Mouse (Mus musculus): ENCODE data around the gene Mlst8. TPM values are rescaled to one million over a fixed set of nuclear protein-coding genes. Genes with fewer than 3 reads are reported as not detected.
A peak's percentile ranks its signal among the peaks of the same experiment; 100 is the strongest.

Gene Mlst8
- polyA plus RNA-seq, 1 experiment from 2014 or later, result 13.4 TPM

- Histone ChIP-seq H3K9me3 (ENCODE audit: control insufficient read depth, low read length) (no peaks in the 10 kb centered on the region), H3K27me3 (ENCODE audit: control insufficient read depth, insufficient read depth, low read length) (no peaks in the 10 kb centered on the region), H3K36me3 (ENCODE audit: control insufficient read depth, insufficient read depth, low read length) (peaks cover 13% of the 10 kb centered on the region), H3K4me2 (replicated peaks; ENCODE audit: low read depth) (no peak overlapping the region), H3K4me1 (replicated peaks; ENCODE audit: control insufficient read depth, insufficient read depth) (0 out of 2 replicates have a peak, but pooled peaks cover under 1% of the 10 kb centered on the region), H3K9ac (ENCODE audit: low read length) (no peak overlapping the region), H3K4me3 (ENCODE audit: low read depth, low read length) (no peak overlapping the region), H3K27ac (replicated peaks) (no peak overlapping the region)
- ATAC-seq (ENCODE audit: low FRiP score, low TSS enrichment), result no peak
- 87% methylated on average over 4 of the region's 4 CpGs for WGBS
- DNase-seq (ENCODE audit: low spot score), result no peak
- TF ChIP-seq CTCF (IDR thresholded peaks at IDR 0.05; ENCODE audit: low read depth) (no peak), EP300 (optimal IDR thresholded peaks at IDR 0.05) (no peak)
These were observed 41.6 kb upstream of the Mlst8 start for GRCm38 (mm10) chr17:24520450-24520849.

DNA sequence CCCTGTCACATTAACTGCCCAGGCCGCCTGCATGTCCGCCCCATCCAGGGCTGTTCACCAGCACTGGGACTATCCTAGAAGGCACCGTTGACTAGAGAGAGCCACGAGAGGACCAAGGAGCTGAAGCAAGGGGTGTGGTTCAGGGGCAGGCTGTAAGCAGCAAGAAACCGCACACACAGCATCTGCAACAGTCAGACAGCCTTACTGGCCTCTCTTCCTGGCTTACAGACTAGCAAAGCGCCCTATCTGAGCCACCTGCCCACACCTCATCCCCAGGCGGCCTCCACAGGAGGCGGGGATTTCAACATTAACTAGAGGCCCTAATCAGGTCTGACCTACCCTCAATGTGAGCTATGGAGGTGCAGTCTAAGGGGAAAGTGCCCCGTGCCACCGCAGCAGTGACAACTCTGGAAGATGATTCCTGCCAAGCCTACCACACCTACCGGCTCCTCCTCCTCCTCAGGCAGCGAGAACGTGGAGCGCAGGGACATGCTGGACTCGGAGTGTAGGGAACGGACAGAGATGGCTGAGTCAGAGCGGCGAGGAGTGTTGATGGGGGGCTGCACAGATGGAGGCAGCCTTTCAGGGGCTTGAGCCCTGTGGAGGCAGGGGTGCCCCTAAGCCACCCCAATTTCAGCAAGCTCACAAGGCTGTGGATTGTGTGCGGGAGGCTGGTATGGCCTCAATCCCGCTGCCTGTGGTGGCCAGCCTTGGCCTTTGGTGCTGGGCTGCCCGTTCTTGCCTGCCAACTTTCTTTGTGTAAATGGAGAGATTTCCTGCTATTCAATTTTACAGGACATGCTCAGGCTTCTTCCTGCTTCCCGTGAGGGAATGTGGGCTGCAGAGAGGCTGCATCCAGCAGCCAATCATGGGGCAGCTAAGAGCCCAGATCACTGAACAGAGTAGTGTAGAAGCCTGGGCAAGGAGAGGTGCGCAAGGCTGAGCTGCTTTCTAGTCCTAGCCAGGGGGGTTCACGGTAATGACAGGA, 35.7 kb upstream of the Mlst8 start:
- ATAC-seq (ENCODE audit: low FRiP score, low TSS enrichment), result no peak
- no peak overlapping the region for H3K4me2 ChIP-seq (replicated peaks; ENCODE audit: low read depth)

DNA sequence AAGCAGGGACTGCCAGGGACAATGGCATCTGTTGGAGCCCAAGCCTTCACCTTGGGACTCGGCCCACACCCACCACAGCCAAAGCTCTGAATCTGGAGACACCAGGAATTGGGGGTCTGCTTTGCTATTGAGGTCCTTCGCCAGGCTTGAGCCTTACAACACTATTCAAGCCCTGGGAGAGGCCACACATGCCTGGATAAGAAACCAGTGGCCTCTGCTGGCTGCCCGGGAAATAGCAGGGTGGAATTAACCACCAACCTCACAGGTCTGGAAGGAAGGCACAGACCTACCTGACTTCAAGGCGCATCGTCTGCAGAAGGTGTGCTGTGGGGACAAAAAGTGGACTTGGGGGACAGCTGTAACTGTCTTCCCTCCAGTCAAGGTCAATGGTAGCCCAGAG, 34.7 kb upstream of the Mlst8 start:
- Histone ChIP-seq H3K27me3 (ENCODE audit: control insufficient read depth, insufficient read depth, low read length) (no peaks in the 10 kb centered on the region), H3K4me2 (replicated peaks; ENCODE audit: low read depth) (no peak overlapping the region), H3K9ac (ENCODE audit: low read length) (no peak overlapping the region), H3K4me1 (replicated peaks; ENCODE audit: control insufficient read depth, insufficient read depth) (no peaks in the 10 kb centered on the region), H3K4me3 (ENCODE audit: low read depth, low read length) (no peak overlapping the region), H3K27ac (replicated peaks) (no peak overlapping the region), H3K36me3 (ENCODE audit: control insufficient read depth, insufficient read depth, low read length) (peaks cover 48% of the 10 kb centered on the region), H3K9me3 (ENCODE audit: control insufficient read depth, low read length) (no peaks in the 10 kb centered on the region)
- peak; percentile 76 for DNase-seq (ENCODE audit: low spot score)
- peak; percentile 35; the same call in 1 of the 2 replicates for ATAC-seq (ENCODE audit: low FRiP score, low TSS enrichment)
- TF ChIP-seq CTCF (IDR thresholded peaks at IDR 0.05; ENCODE audit: low read depth) (peak; percentile 82), EP300 (optimal IDR thresholded peaks at IDR 0.05) (no peak)
- 49% methylated on average over 5 of the region's 5 CpGs for WGBS

More for the DNA sequence above, 35.7 kb upstream of the Mlst8 start:
- WGBS, result 75% methylated on average over 24 of the region's 24 CpGs
- TF ChIP-seq EP300 (optimal IDR thresholded peaks at IDR 0.05) (no peak), CTCF (IDR thresholded peaks at IDR 0.05; ENCODE audit: low read depth) (no peak)
- Histone ChIP-seq H3K27me3 (ENCODE audit: control insufficient read depth, insufficient read depth, low read length) (no peaks in the 10 kb centered on the region), H3K4me1 (replicated peaks; ENCODE audit: control insufficient read depth, insufficient read depth) (no peaks in the 10 kb centered on the region), H3K4me3 (ENCODE audit: low read depth, low read length) (no peak overlapping the region), H3K36me3 (ENCODE audit: control insufficient read depth, insufficient read depth, low read length) (peaks cover 42% of the 10 kb centered on the region), H3K9me3 (ENCODE audit: control insufficient read depth, low read length) (no peaks in the 10 kb centered on the region), H3K9ac (ENCODE audit: low read length) (no peak overlapping the region), H3K27ac (replicated peaks) (peak overlapping the region; percentile 45; the same call in 1 of the 2 replicates)
- no peak for DNase-seq (ENCODE audit: low spot score)

DNA sequence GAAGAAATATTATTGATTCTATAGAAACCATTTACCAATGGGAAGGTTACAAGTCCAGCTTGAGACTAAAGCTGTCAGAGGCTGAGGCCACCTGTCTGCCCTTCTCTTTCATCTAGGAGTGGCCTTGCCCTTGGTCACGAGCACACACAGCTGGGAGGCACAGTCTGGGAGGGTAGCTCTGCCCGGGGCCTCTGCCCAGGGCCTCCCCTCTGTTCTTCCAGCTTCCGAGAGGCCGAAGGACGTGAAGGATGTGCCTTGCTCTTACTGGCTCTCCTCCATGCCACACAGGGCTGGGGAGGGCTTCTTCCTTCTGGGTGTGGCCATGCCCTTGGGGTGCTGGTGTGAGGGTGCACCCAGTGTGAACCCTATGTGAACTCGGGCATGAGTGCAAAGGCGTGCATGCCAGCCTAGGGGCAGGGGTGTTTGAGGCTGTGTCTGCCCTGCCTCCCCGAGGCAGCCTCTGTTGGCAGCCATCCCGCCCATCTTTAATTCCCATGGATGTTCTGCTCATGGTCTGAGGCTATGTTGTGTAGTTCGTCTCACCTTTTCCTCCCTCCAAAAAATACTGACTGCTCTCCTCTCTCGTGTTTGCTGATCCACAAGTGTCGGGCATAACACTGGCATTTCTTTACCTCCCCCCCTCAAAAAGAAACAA, 29.1 kb upstream of the Mlst8 start:
- WGBS, result 63% methylated on average over 12 of the region's 12 CpGs
- Histone ChIP-seq H3K27ac (replicated peaks) (no peak overlapping the region), H3K4me3 (ENCODE audit: low read depth, low read length) (no peak overlapping the region), H3K9me3 (ENCODE audit: control insufficient read depth, low read length) (no peaks in the 10 kb centered on the region), H3K36me3 (ENCODE audit: control insufficient read depth, insufficient read depth, low read length) (peaks cover 27% of the 10 kb centered on the region), H3K4me1 (replicated peaks; ENCODE audit: control insufficient read depth, insufficient read depth) (no peaks in the 10 kb centered on the region; the same call in 1 of the 2 replicates), H3K9ac (ENCODE audit: low read length) (no peak overlapping the region), H3K4me2 (replicated peaks; ENCODE audit: low read depth) (no peak overlapping the region), H3K27me3 (ENCODE audit: control insufficient read depth, insufficient read depth, low read length) (no peaks in the 10 kb centered on the region)
- ATAC-seq (ENCODE audit: low FRiP score, low TSS enrichment) (0 out of 2 replicates have a peak, but pooled peaks have one; percentile 8), DNase-seq (ENCODE audit: low spot score) (no peak)
- TF ChIP-seq EP300 (optimal IDR thresholded peaks at IDR 0.05) (no peak), CTCF (IDR thresholded peaks at IDR 0.05; ENCODE audit: low read depth) (no peak)

- H3K9ac ChIP-seq (ENCODE audit: low read length), result no peak overlapping the region
- ATAC-seq (ENCODE audit: low FRiP score, low TSS enrichment) (no peak), DNase-seq (ENCODE audit: low spot score) (peak; percentile 49)
- H3K27me3 ChIP-seq (ENCODE audit: control insufficient read depth, insufficient read depth, low read length), result no peaks in the 10 kb centered on the region
- no peak overlapping the region for H3K27ac ChIP-seq (replicated peaks)
- TF ChIP-seq EP300 (optimal IDR thresholded peaks at IDR 0.05) (no peak), CTCF (IDR thresholded peaks at IDR 0.05; ENCODE audit: low read depth) (no peak)
- no peak overlapping the region for H3K4me2 ChIP-seq (replicated peaks; ENCODE audit: low read depth)
- H3K9me3 ChIP-seq (ENCODE audit: control insufficient read depth, low read length), result no peaks in the 10 kb centered on the region
- no peak overlapping the region for H3K4me3 ChIP-seq (ENCODE audit: low read depth, low read length)
- H3K36me3 ChIP-seq (ENCODE audit: control insufficient read depth, insufficient read depth, low read length), result peaks cover 26% of the 10 kb centered on the region
- WGBS, result 43% methylated on average over 19 of the region's 19 CpGs
- H3K4me1 ChIP-seq (replicated peaks; ENCODE audit: control insufficient read depth, insufficient read depth), result no peaks in the 10 kb centered on the region; the same call in 1 of the 2 replicates
These were observed 28.3 kb upstream of the Mlst8 start for GRCm38 (mm10) chr17:24507129-24507664.
